Mouse (Mus musculus): ENCODE data around the gene Acads. TPM values are rescaled to one million over a fixed set of nuclear protein-coding genes. Genes with fewer than 3 reads are reported as not detected.

The Acads gene
- polyA plus RNA-seq, 1 experiment: 82.1 TPM

DNA sequence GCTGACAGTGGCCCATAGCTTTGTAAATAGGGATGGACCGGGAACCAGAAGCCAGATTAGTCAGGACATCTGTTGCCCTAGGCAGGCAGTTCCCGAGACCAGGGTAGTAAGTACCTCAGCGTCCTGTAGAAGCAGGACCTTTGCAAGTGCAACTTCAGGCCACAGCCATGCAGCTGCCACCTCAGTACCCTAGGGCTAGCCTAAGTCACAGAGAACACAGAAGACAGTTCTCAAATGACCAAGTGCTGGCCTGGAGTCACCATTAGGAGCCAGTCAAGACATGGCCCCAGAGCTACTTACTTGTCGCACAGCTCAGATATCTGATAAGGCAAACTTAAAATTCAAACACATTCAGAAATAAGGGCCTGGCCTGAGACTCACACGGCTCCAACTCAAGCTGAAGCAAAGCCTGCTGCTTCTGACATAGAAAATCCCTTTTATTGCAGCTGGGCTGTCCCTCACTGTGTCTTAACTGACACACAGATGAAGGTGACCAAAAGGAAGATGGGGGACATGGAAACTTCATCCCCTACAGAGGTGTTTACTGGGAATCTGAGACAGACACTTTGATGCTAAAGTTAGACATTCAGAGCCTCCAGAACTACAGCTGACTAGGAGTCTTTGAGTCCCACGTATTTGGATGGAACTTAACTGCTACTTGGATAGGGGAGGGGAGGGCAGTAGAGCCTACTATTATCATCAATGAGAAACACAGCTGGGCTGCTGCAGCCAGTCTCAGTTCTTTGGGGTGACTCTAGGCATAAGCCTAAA, 27.0 kb upstream of the Acads start:
- Histone ChIP-seq H3K4me3 (no peak overlapping the region), H3K4me2 (ENCODE audit: low read depth) (no peak overlapping the region), H3K79me2 (ENCODE audit: control insufficient read depth, insufficient read depth) (no peaks in the 10 kb centered on the region), H3K36me3 (ENCODE audit: control insufficient read depth, insufficient read depth) (peaks cover 35% of the 10 kb centered on the region), H3ac (ENCODE audit: control insufficient read depth, insufficient read length) (no peak overlapping the region), H3K27me3 (ENCODE audit: control insufficient read depth, insufficient read depth, insufficient read length) (no peaks in the 10 kb centered on the region)
- TF ChIP-seq TCF3 (IDR thresholded peaks at IDR 0.05; ENCODE audit: insufficient read length, low read depth): no peak
- TF ChIP-seq REST (IDR thresholded peaks at IDR 0.05; ENCODE audit: insufficient read depth, insufficient read length): no peak
- TF ChIP-seq MYOD1 (IDR thresholded peaks at IDR 0.05; ENCODE audit: control insufficient read depth in 1 of 3, insufficient read length in 2 of 3, low read depth in 2 of 3): no peak
- TF ChIP-seq MYOG (IDR thresholded peaks at IDR 0.05; ENCODE audit: control insufficient read depth in 1 of 3, insufficient read depth in 1 of 3, insufficient read length in 2 of 3, low read depth in 2 of 3): no peak
- TF ChIP-seq POLR2A (IDR thresholded peaks at IDR 0.05; ENCODE audit: insufficient read length, low read depth): no peak
- TF ChIP-seq E2F4 (IDR thresholded peaks at IDR 0.05; ENCODE audit: insufficient read depth): no peak
- no peak for TF ChIP-seq CEBPB (IDR thresholded peaks at IDR 0.05; ENCODE audit: insufficient read depth, poor library complexity, severe bottlenecking)
- TF ChIP-seq SRF (IDR thresholded peaks at IDR 0.05; ENCODE audit: control insufficient read depth, insufficient read length, low read depth): no peak
- TF ChIP-seq USF1 (IDR thresholded peaks at IDR 0.05; ENCODE audit: low read depth): no peak
- no peak for TF ChIP-seq POLR2AphosphoS2 (IDR thresholded peaks at IDR 0.05; ENCODE audit: insufficient read length, low read depth)
- TF ChIP-seq MAX (IDR thresholded peaks at IDR 0.05; ENCODE audit: low read depth): no peak

DNA sequence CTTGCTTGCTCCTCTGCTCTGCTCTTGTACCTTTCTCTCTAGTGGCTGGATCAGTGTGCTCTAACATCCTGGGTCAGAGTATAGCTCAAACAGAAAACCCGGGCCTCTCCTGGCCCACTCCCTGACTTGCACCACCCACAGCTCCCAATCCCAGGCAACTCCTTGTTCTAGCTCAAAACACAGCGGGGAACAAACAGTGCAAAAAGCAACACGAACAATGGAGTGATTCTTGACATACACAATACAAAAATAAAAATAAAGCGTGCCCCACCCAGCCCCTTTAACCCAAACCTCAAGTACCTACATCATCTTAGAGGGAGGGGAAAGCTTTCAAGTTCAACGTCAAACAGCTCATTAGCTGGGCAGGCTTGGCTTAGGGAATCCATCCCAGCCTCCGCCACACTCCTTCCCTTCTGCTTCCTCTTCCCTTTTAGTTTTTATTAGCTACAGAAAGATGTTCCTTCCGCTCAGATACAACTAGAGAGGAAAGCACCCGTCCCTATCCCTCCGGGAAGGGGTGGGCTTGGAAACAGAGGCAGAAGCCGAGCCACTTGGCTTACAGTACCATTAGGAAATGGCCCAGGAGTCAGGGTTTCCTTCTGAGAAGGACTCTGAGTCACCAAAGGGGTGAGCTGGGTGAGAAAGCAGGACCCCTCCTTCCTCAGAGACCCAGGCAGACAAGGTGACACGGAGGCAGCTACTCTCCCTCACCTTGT, 26.3 kb upstream of the Acads start:
- Histone ChIP-seq H3ac (ENCODE audit: control insufficient read depth, insufficient read length) (no peak overlapping the region), H3K4me2 (ENCODE audit: low read depth) (no peak overlapping the region), H3K27me3 (ENCODE audit: control insufficient read depth, insufficient read depth, insufficient read length) (no peaks in the 10 kb centered on the region), H3K4me3 (no peak overlapping the region), H3K36me3 (ENCODE audit: control insufficient read depth, insufficient read depth) (peaks cover 30% of the 10 kb centered on the region), H3K79me2 (ENCODE audit: control insufficient read depth, insufficient read depth) (no peaks in the 10 kb centered on the region)
- TF ChIP-seq MYOG (IDR thresholded peaks at IDR 0.05; ENCODE audit: control insufficient read depth in 1 of 3, insufficient read depth in 1 of 3, insufficient read length in 2 of 3, low read depth in 2 of 3) (no peak), CEBPB (IDR thresholded peaks at IDR 0.05; ENCODE audit: insufficient read depth, poor library complexity, severe bottlenecking) (no peak), E2F4 (IDR thresholded peaks at IDR 0.05; ENCODE audit: insufficient read depth) (no peak), POLR2A (IDR thresholded peaks at IDR 0.05; ENCODE audit: insufficient read length, low read depth) (no peak)

DNA sequence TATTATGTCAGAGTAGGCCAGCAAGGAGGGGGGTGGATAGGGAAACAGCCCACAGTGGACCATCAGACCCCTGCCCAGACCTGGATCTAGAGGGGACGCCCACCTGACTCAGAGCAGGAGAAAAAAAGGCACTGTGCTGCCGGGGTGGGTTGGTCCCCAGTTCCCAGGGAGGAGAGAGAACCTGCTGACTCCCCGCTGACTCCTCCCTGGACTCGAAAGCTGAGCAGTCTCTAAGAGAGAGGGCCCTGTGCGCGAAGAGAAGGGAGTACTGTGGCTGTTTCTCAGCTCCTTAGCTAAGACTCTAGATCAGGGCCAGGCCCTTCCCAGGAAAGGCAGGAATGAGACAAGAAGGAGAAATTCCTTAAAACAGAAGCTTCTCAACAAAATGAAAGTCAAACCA, 25.3 kb upstream of the Acads start:
- TF ChIP-seq CEBPB (IDR thresholded peaks at IDR 0.05; ENCODE audit: insufficient read depth, poor library complexity, severe bottlenecking) (no peak), POLR2A (IDR thresholded peaks at IDR 0.05; ENCODE audit: insufficient read length, low read depth) (no peak), MAX (IDR thresholded peaks at IDR 0.05; ENCODE audit: low read depth) (no peak), POLR2AphosphoS2 (IDR thresholded peaks at IDR 0.05; ENCODE audit: insufficient read length, low read depth) (no peak), USF1 (IDR thresholded peaks at IDR 0.05; ENCODE audit: low read depth) (no peak), E2F4 (IDR thresholded peaks at IDR 0.05; ENCODE audit: insufficient read depth) (no peak), TCF3 (IDR thresholded peaks at IDR 0.05; ENCODE audit: insufficient read length, low read depth) (no peak), TCF12 (IDR thresholded peaks at IDR 0.05; ENCODE audit: insufficient read depth, poor library complexity, severe bottlenecking) (no peak)
- Histone ChIP-seq H3K36me3 (ENCODE audit: control insufficient read depth, insufficient read depth) (peaks cover 20% of the 10 kb centered on the region), H3K4me3 (no peak overlapping the region), H3K4me2 (ENCODE audit: low read depth) (no peak overlapping the region), H3K27me3 (ENCODE audit: control insufficient read depth, insufficient read depth, insufficient read length) (no peaks in the 10 kb centered on the region), H3K79me2 (ENCODE audit: control insufficient read depth, insufficient read depth) (no peaks in the 10 kb centered on the region), H3ac (ENCODE audit: control insufficient read depth, insufficient read length) (no peak overlapping the region)

- no peaks in the 10 kb centered on the region for H3K27me3 ChIP-seq (ENCODE audit: control insufficient read depth, insufficient read depth, insufficient read length)
- no peak overlapping the region for H3K4me3 ChIP-seq
- no peak overlapping the region for H3K4me2 ChIP-seq (ENCODE audit: low read depth)
- no peaks in the 10 kb centered on the region for H3K79me2 ChIP-seq (ENCODE audit: control insufficient read depth, insufficient read depth)
- H3K36me3 ChIP-seq (ENCODE audit: control insufficient read depth, insufficient read depth): peaks cover 13% of the 10 kb centered on the region
- no peak overlapping the region for H3ac ChIP-seq (ENCODE audit: control insufficient read depth, insufficient read length)
- TF ChIP-seq POLR2AphosphoS2 (IDR thresholded peaks at IDR 0.05; ENCODE audit: insufficient read length, low read depth): no peak
- no peak for TF ChIP-seq E2F4 (IDR thresholded peaks at IDR 0.05; ENCODE audit: insufficient read depth)
- no peak for TF ChIP-seq MYOG (IDR thresholded peaks at IDR 0.05; ENCODE audit: control insufficient read depth in 1 of 3, insufficient read depth in 1 of 3, insufficient read length in 2 of 3, low read depth in 2 of 3)
- no peak for TF ChIP-seq TCF3 (IDR thresholded peaks at IDR 0.05; ENCODE audit: insufficient read length, low read depth)
- no peak for TF ChIP-seq SRF (IDR thresholded peaks at IDR 0.05; ENCODE audit: control insufficient read depth, insufficient read length, low read depth)
- TF ChIP-seq POLR2A (IDR thresholded peaks at IDR 0.05; ENCODE audit: insufficient read length, low read depth): no peak
- TF ChIP-seq TCF12 (IDR thresholded peaks at IDR 0.05; ENCODE audit: insufficient read depth, poor library complexity, severe bottlenecking): no peak
- TF ChIP-seq CEBPB (IDR thresholded peaks at IDR 0.05; ENCODE audit: insufficient read depth, poor library complexity, severe bottlenecking): no peak
- no peak for TF ChIP-seq USF1 (IDR thresholded peaks at IDR 0.05; ENCODE audit: low read depth)
- no peak for TF ChIP-seq MYOD1 (IDR thresholded peaks at IDR 0.05; ENCODE audit: control insufficient read depth in 1 of 3, insufficient read length in 2 of 3, low read depth in 2 of 3)
- no peak for TF ChIP-seq REST (IDR thresholded peaks at IDR 0.05; ENCODE audit: insufficient read depth, insufficient read length)
- no peak for TF ChIP-seq MAX (IDR thresholded peaks at IDR 0.05; ENCODE audit: low read depth)
Observed at GRCm38 (mm10) chr5:115143552-115143951, 24.4 kb upstream of the Acads start.
